Mouse (Mus musculus) forebrain, embryonic 10.5 days (tissue): Measurements from ENCODE around the gene Gm20517. TPM values are rescaled to one million over a fixed set of nuclear protein-coding genes. Genes with fewer than 3 reads are reported as not detected.
"Not testable (repeated sequence)": the region's sequence is repeated elsewhere in the genome, so short reads cannot be mapped to it uniquely, and the experiment has no call there.

Experiments used
- DNase-seq: peaks from one replicate; pipeline ENCODE4 v3.0.0-alpha.2; 2017; ENCODE audit warnings: low spot score; ENCODE audit errors: extremely low spot score
- H3K27ac ChIP-seq: fragments of 300-500 bp; sonication (generic); 2 replicates; pipeline ENCODE4 v1.5.1; 2016; ENCODE audit warnings: mild to moderate bottlenecking
- H3K27me3 ChIP-seq: fragments of 300-500 bp; sonication (generic); 2 replicates; pipeline ENCODE4 v1.6.1; 2016; ENCODE audit warnings: mild to moderate bottlenecking; ENCODE audit not compliant: poor library complexity, severe bottlenecking
- H3K36me3 ChIP-seq: fragments of 300-500 bp; sonication (generic); replicated peaks from 2 replicates; pipeline ENCODE4 v1.6.1; 2016; ENCODE audit warnings: mild to moderate bottlenecking, moderate library complexity
- H3K4me1 ChIP-seq: fragments of 300-500 bp; sonication (generic); 2 replicates; pipeline ENCODE4 v1.6.1; 2016
- H3K4me3 ChIP-seq: fragments of 300-500 bp; sonication (generic); 2 replicates; pipeline ENCODE4 v1.5.1; 2016; ENCODE audit warnings: mild to moderate bottlenecking, moderate library complexity
- H3K9me3 ChIP-seq: fragments of 300-500 bp; sonication (generic); 2 replicates; pipeline ENCODE4 v1.6.1; 2016; ENCODE audit warnings: mild to moderate bottlenecking, moderate library complexity
- whole genome bisulfite sequencing: fragments of 180-500 bp; shearing (Covaris S2); methylation state at CpG from one replicate; pipeline ENCODE4 v1.1.7; 2016; 5-methylcytosine and 5-hydroxymethylcytosine counted together
- polyA plus RNA-seq: library from polyadenylated mRNA; unstranded; fragments of >200 nt; fragmentation: Nextera tagmentation; extraction: Ambion mirVana; gene quantifications from 2 replicates; pipeline ENCODE4 v1.2.1, GENCODE M21; 2016

The Gm20517 gene
- polyA plus RNA-seq, 1 experiment from 2014 or later = 1.9 TPM

GRCm38 (mm10) chr17:47642992-47643391, 31.6 kb downstream of the Gm20517 start:
- H3K4me3 ChIP-seq = no peak overlapping the region
- no peaks in the 10 kb centered on the region for H3K9me3 ChIP-seq
- peaks cover 16% of the 10 kb centered on the region for H3K4me1 ChIP-seq
- 89% methylated on average over 2 of the region's 2 CpGs for WGBS
- DNase-seq = no peak
- H3K27ac ChIP-seq = no peak overlapping the region
- no peaks in the 10 kb centered on the region for H3K27me3 ChIP-seq
- H3K36me3 ChIP-seq = no peaks in the 10 kb centered on the region

- WGBS = 47% methylated on average over 1 of the region's 1 CpGs
- peaks cover 39% of the 10 kb centered on the region for H3K4me1 ChIP-seq
- no peaks in the 10 kb centered on the region for H3K27me3 ChIP-seq
Observed at GRCm38 (mm10) chr17:47646683-47647082, 35.3 kb downstream of the Gm20517 start.

GRCm38 (mm10) chr17:47648966-47649365, 37.6 kb downstream of the Gm20517 start:
- Histone ChIP-seq H3K27me3 (no peaks in the 10 kb centered on the region), H3K27ac (peak overlapping the region; percentile 31; the same call in 1 of the 2 replicates), H3K36me3 (peaks cover 11% of the 10 kb centered on the region), H3K9me3 (no peaks in the 10 kb centered on the region), H3K4me3 (no peak overlapping the region), H3K4me1 (peaks cover 51% of the 10 kb centered on the region)
- no peak for DNase-seq
- WGBS = 56% methylated on average over 4 of the region's 4 CpGs

More at GRCm38 (mm10) chr17:47646683-47647082, 35.3 kb downstream of the Gm20517 start:
- no peak overlapping the region for H3K4me3 ChIP-seq
- DNase-seq = peak; percentile 63
- 0 out of 2 replicates have a peak, but pooled peaks cover 4% of the 10 kb centered on the region for H3K36me3 ChIP-seq
- no peak overlapping the region for H3K27ac ChIP-seq
- H3K9me3 ChIP-seq = no peaks in the 10 kb centered on the region

GRCm38 (mm10) chr17:47651953-47652352, 40.6 kb downstream of the Gm20517 start:
- 80% methylated on average over 2 of the region's 2 CpGs for WGBS
- H3K36me3 ChIP-seq = peaks cover 16% of the 10 kb centered on the region
- DNase-seq = no peak
- H3K4me1 ChIP-seq = peaks cover 51% of the 10 kb centered on the region
- H3K27me3 ChIP-seq = no peaks in the 10 kb centered on the region
- no peak overlapping the region for H3K4me3 ChIP-seq
- no peak overlapping the region for H3K27ac ChIP-seq
- no peaks in the 10 kb centered on the region for H3K9me3 ChIP-seq

GRCm38 (mm10) chr17:47654346-47654745, 43.0 kb downstream of the Gm20517 start:
- DNase-seq, H3K27me3 ChIP-seq, H3K4me3 ChIP-seq, H3K27ac ChIP-seq, H3K9me3 ChIP-seq: not testable (repeated sequence)
- peaks cover 16% of the 10 kb centered on the region for H3K36me3 ChIP-seq
- H3K4me1 ChIP-seq = peaks cover 30% of the 10 kb centered on the region
- 87% methylated on average over 8 of the region's 8 CpGs for WGBS

GRCm38 (mm10) chr17:47655697-47656096, 44.3 kb downstream of the Gm20517 start:
- WGBS = 86% methylated on average over 5 of the region's 5 CpGs
- no peak overlapping the region for H3K4me3 ChIP-seq
- H3K9me3 ChIP-seq = no peaks in the 10 kb centered on the region
- H3K36me3 ChIP-seq = peaks cover 20% of the 10 kb centered on the region
- H3K27ac ChIP-seq = no peak overlapping the region
- DNase-seq = no peak
- H3K4me1 ChIP-seq = peaks cover 21% of the 10 kb centered on the region
- H3K27me3 ChIP-seq = no peaks in the 10 kb centered on the region

- 83% methylated on average over 4 of the region's 4 CpGs for WGBS
- Histone ChIP-seq H3K9me3 (no peaks in the 10 kb centered on the region), H3K4me3 (no peak overlapping the region), H3K27me3 (no peaks in the 10 kb centered on the region), H3K4me1 (peaks cover 16% of the 10 kb centered on the region), H3K27ac (no peak overlapping the region), H3K36me3 (peaks cover 20% of the 10 kb centered on the region)
- no peak for DNase-seq
Observed at GRCm38 (mm10) chr17:47657901-47658300, 46.5 kb downstream of the Gm20517 start.

GRCm38 (mm10) chr17:47658741-47659243, 47.4 kb downstream of the Gm20517 start:
- H3K9me3 ChIP-seq = no peaks in the 10 kb centered on the region
- H3K36me3 ChIP-seq = peaks cover 14% of the 10 kb centered on the region
- no peak overlapping the region for H3K27ac ChIP-seq
- peaks cover 25% of the 10 kb centered on the region for H3K4me1 ChIP-seq
- no peaks in the 10 kb centered on the region for H3K27me3 ChIP-seq
- no peak overlapping the region for H3K4me3 ChIP-seq
- DNase-seq = no peak
- WGBS = 88% methylated on average over 3 of the region's 3 CpGs

- H3K4me1 ChIP-seq = peaks cover 41% of the 10 kb centered on the region
- DNase-seq = peak; percentile 63
- 33% methylated on average over 9 of the region's 9 CpGs for WGBS
- no peaks in the 10 kb centered on the region for H3K9me3 ChIP-seq
- H3K36me3 ChIP-seq = peaks cover 8% of the 10 kb centered on the region; the same call in 1 of the 2 replicates
- H3K27me3 ChIP-seq = 0 out of 2 replicates have a peak, but pooled peaks cover 5% of the 10 kb centered on the region
- peak overlapping the region; percentile 72 for H3K27ac ChIP-seq
- no peak overlapping the region for H3K4me3 ChIP-seq
Observed at GRCm38 (mm10) chr17:47663009-47663713, 51.8 kb downstream of the Gm20517 start.

GRCm38 (mm10) chr17:47664474-47664873, 53.1 kb downstream of the Gm20517 start:
- no peaks in the 10 kb centered on the region for H3K9me3 ChIP-seq
- peaks cover 5% of the 10 kb centered on the region; the same call in 1 of the 2 replicates for H3K27me3 ChIP-seq
- DNase-seq = no peak
- no peak overlapping the region for H3K27ac ChIP-seq
- peaks cover 6% of the 10 kb centered on the region; the same call in 1 of the 2 replicates for H3K36me3 ChIP-seq
- H3K4me3 ChIP-seq = no peak overlapping the region
- WGBS = 94% methylated on average over 7 of the region's 7 CpGs
- peaks cover 48% of the 10 kb centered on the region for H3K4me1 ChIP-seq

GRCm38 (mm10) chr17:47669166-47669565, 57.8 kb downstream of the Gm20517 start:
- peaks cover 51% of the 10 kb centered on the region for H3K27me3 ChIP-seq
- no peak for DNase-seq
- peaks cover 45% of the 10 kb centered on the region for H3K4me1 ChIP-seq
- H3K36me3 ChIP-seq = peaks cover 7% of the 10 kb centered on the region
- H3K4me3 ChIP-seq = no peak overlapping the region
- H3K9me3 ChIP-seq = no peaks in the 10 kb centered on the region
- 89% methylated on average over 4 of the region's 4 CpGs for WGBS
- no peak overlapping the region for H3K27ac ChIP-seq

GRCm38 (mm10) chr17:47671988-47672310, 60.6 kb downstream of the Gm20517 start:
- Histone ChIP-seq H3K27ac (peak overlapping the region; percentile 69), H3K36me3 (peaks cover 20% of the 10 kb centered on the region), H3K27me3 (peaks cover 49% of the 10 kb centered on the region), H3K9me3 (no peaks in the 10 kb centered on the region), H3K4me3 (peak overlapping the region; percentile 59), H3K4me1 (peaks cover 42% of the 10 kb centered on the region)
- no peak for DNase-seq
- 9% methylated on average over 14 of the region's 14 CpGs for WGBS

GRCm38 (mm10) chr17:47672311-47673111, 61.1 kb downstream of the Gm20517 start:
- peaks cover 49% of the 10 kb centered on the region for H3K27me3 ChIP-seq
- H3K4me1 ChIP-seq = peaks cover 42% of the 10 kb centered on the region
- H3K9me3 ChIP-seq = no peaks in the 10 kb centered on the region
- peak overlapping the region; percentile 69 for H3K27ac ChIP-seq
- peak overlapping the region; percentile 59 for H3K4me3 ChIP-seq
- peak; percentile 49 for DNase-seq
- H3K36me3 ChIP-seq = peaks cover 23% of the 10 kb centered on the region
- 4% methylated on average over 59 of the region's 68 CpGs for WGBS
